Mouse (Mus musculus): ENCODE data around the gene Asic4. TPM values are rescaled to one million over a fixed set of nuclear protein-coding genes. Genes with fewer than 3 reads are reported as not detected.
A peak's percentile ranks its signal among the peaks of the same experiment; 100 is the strongest.

Asic4 gene
- total and polyA plus RNA-seq, 3 experiments, result not detected

- TF ChIP-seq CTCF (IDR thresholded peaks at IDR 0.05), result no peak
- TF ChIP-seq EP300 (IDR thresholded peaks at IDR 0.05; ENCODE audit: insufficient read depth, low read depth, low read length), result no peak
- no peak for TF ChIP-seq POLR2A (IDR thresholded peaks at IDR 0.05; ENCODE audit: insufficient read depth, low read depth, low read length)
- H3K4me1 ChIP-seq (ENCODE audit: control insufficient read depth, insufficient read depth, low read length), result no peaks in the 10 kb centered on the region
- H3K4me3 ChIP-seq, result no peak overlapping the region
- H3K9ac ChIP-seq (ENCODE audit: low read depth, low read length), result no peak overlapping the region
- peaks cover 7% of the 10 kb centered on the region; the same call in 1 of the 2 replicates for H3K27me3 ChIP-seq (ENCODE audit: control insufficient read depth, insufficient read depth, low read length)
- no peaks in the 10 kb centered on the region for H3K36me3 ChIP-seq (ENCODE audit: control insufficient read depth, insufficient read depth, low read length)
- no peaks in the 10 kb centered on the region for H3K79me2 ChIP-seq (replicated peaks; ENCODE audit: control insufficient read depth, insufficient read depth, low read length)
- intact Hi-C loops (cut with DNase I), result loop anchor here (1.0 kb wide), 1 partner anchor 22 kb away; no protein-coding TSS in a partner anchor
- H3K27ac ChIP-seq, result no peak overlapping the region
- DNase-seq, result no peak
- WGBS, result 8% methylated on average over 9 of the region's 9 CpGs
Observed at GRCm38 (mm10) chr1:75445141-75445701, 5.0 kb upstream of the Asic4 start.

- no peaks in the 10 kb centered on the region for H3K4me1 ChIP-seq (ENCODE audit: control insufficient read depth, insufficient read depth, low read length)
- H3K9ac ChIP-seq (ENCODE audit: low read depth, low read length), result no peak overlapping the region
- intact Hi-C loops (cut with DNase I), result loop anchor here (1.0 kb wide), 1 partner anchor 21 kb away; no protein-coding TSS in a partner anchor
- H3K27me3 ChIP-seq (ENCODE audit: control insufficient read depth, insufficient read depth, low read length), result peaks cover 12% of the 10 kb centered on the region
- peak; percentile 75 to 81 for DNase-seq
- TF ChIP-seq CTCF (IDR thresholded peaks at IDR 0.05) (peak; percentile 98), EP300 (IDR thresholded peaks at IDR 0.05; ENCODE audit: insufficient read depth, low read depth, low read length) (peak; percentile 63; the same call in 1 of the 2 replicates), POLR2A (IDR thresholded peaks at IDR 0.05; ENCODE audit: insufficient read depth, low read depth, low read length) (no peak)
- H3K79me2 ChIP-seq (replicated peaks; ENCODE audit: control insufficient read depth, insufficient read depth, low read length), result no peaks in the 10 kb centered on the region
- WGBS, result 6% methylated on average over 22 of the region's 22 CpGs
- H3K27ac ChIP-seq, result no peak overlapping the region
- H3K36me3 ChIP-seq (ENCODE audit: control insufficient read depth, insufficient read depth, low read length), result no peaks in the 10 kb centered on the region
- H3K4me3 ChIP-seq, result no peak overlapping the region
Observed at GRCm38 (mm10) chr1:75445751-75446611, 4.3 kb upstream of the Asic4 start.

- no peaks in the 10 kb centered on the region for H3K79me2 ChIP-seq (replicated peaks; ENCODE audit: control insufficient read depth, insufficient read depth, low read length)
- H3K27me3 ChIP-seq (ENCODE audit: control insufficient read depth, insufficient read depth, low read length), result peaks cover 15% of the 10 kb centered on the region
- no peak for DNase-seq
- H3K4me1 ChIP-seq (ENCODE audit: control insufficient read depth, insufficient read depth, low read length), result no peaks in the 10 kb centered on the region
- H3K4me3 ChIP-seq, result no peak overlapping the region
- H3K36me3 ChIP-seq (ENCODE audit: control insufficient read depth, insufficient read depth, low read length), result no peaks in the 10 kb centered on the region
- H3K27ac ChIP-seq, result no peak overlapping the region
- intact Hi-C loops (cut with DNase I), result no loop called here
- 21% methylated on average over 20 of the region's 20 CpGs for WGBS
- TF ChIP-seq CTCF (IDR thresholded peaks at IDR 0.05) (no peak), EP300 (IDR thresholded peaks at IDR 0.05; ENCODE audit: insufficient read depth, low read depth, low read length) (no peak), POLR2A (IDR thresholded peaks at IDR 0.05; ENCODE audit: insufficient read depth, low read depth, low read length) (no peak)
- no peak overlapping the region for H3K9ac ChIP-seq (ENCODE audit: low read depth, low read length)
Observed at GRCm38 (mm10) chr1:75446656-75447055, 3.6 kb upstream of the Asic4 start.

- Histone ChIP-seq H3K4me3 (no peak overlapping the region), H3K27me3 (ENCODE audit: control insufficient read depth, insufficient read depth, low read length) (peaks cover 19% of the 10 kb centered on the region), H3K79me2 (replicated peaks; ENCODE audit: control insufficient read depth, insufficient read depth, low read length) (no peaks in the 10 kb centered on the region), H3K9ac (ENCODE audit: low read depth, low read length) (no peak overlapping the region), H3K36me3 (ENCODE audit: control insufficient read depth, insufficient read depth, low read length) (no peaks in the 10 kb centered on the region), H3K4me1 (ENCODE audit: control insufficient read depth, insufficient read depth, low read length) (no peaks in the 10 kb centered on the region), H3K27ac (no peak overlapping the region)
- WGBS, result 9% methylated on average over 10 of the region's 10 CpGs
- peak in 1 of 2 experiments; percentile 26 for DNase-seq
- TF ChIP-seq EP300 (IDR thresholded peaks at IDR 0.05; ENCODE audit: insufficient read depth, low read depth, low read length) (no peak), CTCF (IDR thresholded peaks at IDR 0.05) (no peak), POLR2A (IDR thresholded peaks at IDR 0.05; ENCODE audit: insufficient read depth, low read depth, low read length) (no peak)
- intact Hi-C loops (cut with DNase I), result no loop called here
Observed at GRCm38 (mm10) chr1:75447265-75448051, 2.8 kb upstream of the Asic4 start.

DNA sequence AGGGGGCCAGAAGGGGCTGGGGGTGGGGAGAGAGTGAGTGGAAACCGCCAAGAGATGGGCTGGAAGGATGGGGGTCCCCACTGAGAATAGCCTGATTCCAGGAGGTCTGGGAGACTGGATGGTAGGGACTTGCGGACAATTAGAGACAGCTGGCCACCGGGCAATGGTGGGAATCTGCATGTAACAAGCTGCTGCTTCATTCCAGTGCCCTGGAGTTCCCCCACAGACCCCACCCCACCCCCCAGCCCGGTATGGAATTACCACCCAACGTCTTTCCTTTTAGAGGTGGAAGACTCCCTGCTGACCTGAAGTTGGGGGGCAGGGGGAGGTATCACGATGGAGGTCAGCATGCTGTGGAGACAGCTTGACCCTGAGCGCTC lies 2.2 kb upstream of the Asic4 start:
- DNase-seq, result no peak
- no peaks in the 10 kb centered on the region for H3K4me1 ChIP-seq (ENCODE audit: control insufficient read depth, insufficient read depth, low read length)
- no peak overlapping the region for H3K4me3 ChIP-seq
- no peaks in the 10 kb centered on the region for H3K36me3 ChIP-seq (ENCODE audit: control insufficient read depth, insufficient read depth, low read length)
- TF ChIP-seq CTCF (IDR thresholded peaks at IDR 0.05) (no peak), POLR2A (IDR thresholded peaks at IDR 0.05; ENCODE audit: insufficient read depth, low read depth, low read length) (no peak), EP300 (IDR thresholded peaks at IDR 0.05; ENCODE audit: insufficient read depth, low read depth, low read length) (no peak)
- intact Hi-C loops (cut with DNase I), result no loop called here
- no peak overlapping the region for H3K9ac ChIP-seq (ENCODE audit: low read depth, low read length)
- H3K27me3 ChIP-seq (ENCODE audit: control insufficient read depth, insufficient read depth, low read length), result peaks cover 20% of the 10 kb centered on the region
- H3K27ac ChIP-seq, result no peak overlapping the region
- WGBS, result 5% methylated on average over 7 of the region's 7 CpGs
- no peaks in the 10 kb centered on the region for H3K79me2 ChIP-seq (replicated peaks; ENCODE audit: control insufficient read depth, insufficient read depth, low read length)

Data from heart, adult 2 months (tissue).